Mouse (Mus musculus) c-Kit-positive CD71-negative TER-119-negative erythroid progenitor cells, embryonic 14.5 days (primary cell): ENCODE measurements around the gene Myo5c.

Source experiments
- DNase-seq: peaks from one replicate; pipeline ENCODE4 v3.0.0-alpha.2; 2013; ENCODE audit warnings: low read depth

Myo5c gene

DNA sequence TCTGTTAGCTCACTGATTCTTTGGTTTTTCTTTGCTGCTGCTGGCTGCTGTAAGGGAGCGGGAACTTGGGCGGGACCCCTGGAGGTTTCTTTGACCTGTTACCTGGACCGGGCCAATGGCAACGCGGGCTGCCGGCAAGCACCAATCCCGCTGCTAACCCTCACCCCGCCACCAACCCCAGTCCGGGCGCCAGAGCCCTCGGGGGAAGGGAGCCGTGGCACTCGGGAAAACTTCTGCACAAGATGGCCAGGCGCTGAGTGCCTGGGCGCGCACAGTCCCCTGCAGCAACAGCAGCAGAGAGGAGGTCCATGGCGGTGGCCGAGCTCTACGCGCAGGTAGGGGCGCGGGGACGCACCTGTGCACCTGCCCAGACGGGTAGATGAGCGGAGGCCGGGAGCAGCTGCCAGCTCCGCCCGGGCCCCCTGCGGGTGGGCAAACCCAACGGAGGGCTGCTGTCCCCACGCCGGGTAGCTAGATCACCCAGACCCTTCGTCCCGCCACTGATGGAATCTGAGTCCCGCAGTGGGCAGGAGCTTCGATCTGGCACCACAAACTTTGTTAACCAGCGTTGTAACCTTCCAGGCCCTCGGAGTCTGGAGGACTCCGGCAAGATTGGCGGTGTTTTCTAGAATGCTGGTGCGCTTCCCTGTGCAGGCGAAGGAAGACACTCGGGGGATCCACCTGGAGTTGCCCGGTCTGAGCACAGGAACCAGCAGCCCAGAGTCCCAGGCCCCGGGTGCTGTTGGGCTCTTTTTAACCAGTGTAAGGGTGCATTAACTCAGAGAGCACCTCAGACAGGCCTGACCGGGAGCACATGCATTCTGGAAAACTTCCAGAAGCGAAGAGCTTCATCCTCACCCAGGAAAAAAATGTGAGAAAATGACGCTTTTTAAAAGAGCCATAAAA, at the start of gene Myo5c:
Gene Myo5c, plus strand, starts transcription at position 180 of the 906 bp plus-strand sequence.
- no peak for DNase-seq

DNA sequence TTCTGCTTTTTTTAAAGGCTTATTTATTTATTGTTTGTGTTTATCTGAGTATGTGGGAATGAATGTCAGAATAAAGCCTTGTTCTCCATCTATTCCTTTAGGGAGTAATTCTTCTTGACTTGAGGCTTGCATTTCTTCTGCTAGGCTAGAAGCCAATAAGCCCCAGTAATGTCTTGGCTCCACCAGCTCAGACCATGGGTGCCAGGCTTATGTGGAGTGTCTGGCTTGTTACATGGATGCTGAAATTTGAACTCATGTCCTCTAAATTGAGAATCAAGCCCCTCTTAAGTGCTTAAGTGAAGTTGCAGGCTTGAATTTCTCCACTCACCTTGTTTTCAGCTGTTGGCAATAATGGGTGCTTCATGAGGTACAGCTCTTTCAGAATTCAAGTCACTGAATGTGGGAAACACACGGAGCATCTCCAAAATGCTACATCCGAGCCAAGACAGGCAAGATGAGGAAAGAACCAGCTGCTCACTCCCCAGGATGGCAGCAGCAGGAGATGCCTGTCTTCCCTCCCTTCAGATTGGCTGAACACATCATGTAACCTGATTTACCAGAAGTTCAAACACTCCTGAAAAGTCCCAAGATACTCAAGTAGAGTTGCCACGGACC, 44.1 kb upstream of the Myo5c start:
- no peak for DNase-seq

DNA sequence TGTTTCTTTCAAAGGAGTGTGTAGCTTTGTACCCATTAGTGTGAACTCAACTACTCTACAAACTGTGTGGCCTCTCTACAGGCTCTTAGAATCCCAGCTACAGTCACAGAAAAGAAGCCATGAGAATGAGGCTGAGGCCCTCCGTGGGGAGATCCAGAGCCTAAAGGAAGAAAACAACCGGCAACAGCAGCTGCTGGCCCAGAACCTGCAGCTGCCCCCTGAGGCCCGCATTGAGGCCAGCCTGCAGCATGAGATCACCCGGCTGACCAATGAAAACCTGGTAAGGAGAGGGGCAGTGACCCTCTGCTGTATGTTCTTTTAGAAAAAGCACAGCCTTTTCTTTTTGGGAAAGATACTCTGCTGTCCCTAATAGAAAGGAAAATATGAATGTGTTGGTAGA, 38.0 kb upstream of the Myo5c start:
- DNase-seq: no peak

DNA sequence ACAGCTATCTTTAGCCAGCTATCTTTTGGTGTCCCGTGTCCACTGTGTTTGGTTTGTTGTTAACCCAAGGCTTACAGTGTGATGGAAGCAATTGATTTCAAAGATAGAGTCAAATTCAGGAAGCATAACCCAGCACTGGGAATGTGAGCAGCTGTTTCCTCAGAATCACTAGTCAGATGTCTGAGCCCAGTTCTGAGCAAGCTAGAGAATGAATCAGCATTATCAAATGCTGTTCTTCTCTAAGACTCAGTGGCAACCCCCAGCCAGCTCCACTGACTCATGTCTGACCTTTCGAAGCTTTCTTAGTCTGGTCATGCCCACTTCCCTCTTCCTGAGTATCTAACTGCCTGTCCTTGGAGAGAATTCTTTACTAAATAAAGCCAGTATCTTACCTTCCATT, 35.5 kb upstream of the Myo5c start:
- DNase-seq: peak; percentile 18

DNA sequence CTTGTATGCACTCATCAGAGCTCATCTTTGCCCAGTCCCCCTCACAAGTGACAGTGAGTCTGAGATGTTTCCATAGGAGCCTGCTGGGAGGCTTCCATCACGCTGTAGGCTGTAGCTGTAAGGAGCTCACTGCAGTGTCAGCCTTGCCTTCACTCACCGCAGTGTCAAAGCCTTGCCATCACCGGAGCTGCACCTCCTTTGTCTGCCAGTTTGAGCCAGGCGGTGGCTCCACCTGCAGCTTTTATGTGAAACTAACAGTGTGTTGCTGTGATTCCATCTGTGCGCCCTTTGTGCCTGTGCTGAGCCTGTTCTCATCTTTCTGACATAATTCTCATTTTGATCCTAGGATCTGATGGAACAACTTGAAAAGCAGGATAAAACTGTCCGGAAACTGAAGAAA, 34.5 kb upstream of the Myo5c start:
- no peak for DNase-seq

DNA sequence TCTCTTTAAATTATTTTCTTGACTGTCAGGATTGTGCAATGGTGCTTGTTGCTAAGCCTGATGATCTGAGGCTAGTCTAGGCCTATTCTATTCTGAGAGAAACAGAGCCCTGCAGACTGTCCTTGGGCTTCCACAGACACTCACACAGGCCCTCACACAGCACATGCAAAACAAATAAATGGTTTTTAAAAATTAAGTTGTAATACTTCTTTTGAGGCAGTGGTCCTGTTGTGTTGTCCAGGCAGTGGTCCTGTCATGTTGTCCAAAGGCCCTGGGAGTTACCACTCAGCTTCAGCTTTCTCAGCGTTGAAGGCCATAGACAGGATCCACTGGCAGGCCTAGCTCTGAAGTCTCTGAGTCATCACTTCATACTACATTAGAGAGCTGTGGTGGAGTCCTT, 30.3 kb upstream of the Myo5c start:
- no peak for DNase-seq

DNA sequence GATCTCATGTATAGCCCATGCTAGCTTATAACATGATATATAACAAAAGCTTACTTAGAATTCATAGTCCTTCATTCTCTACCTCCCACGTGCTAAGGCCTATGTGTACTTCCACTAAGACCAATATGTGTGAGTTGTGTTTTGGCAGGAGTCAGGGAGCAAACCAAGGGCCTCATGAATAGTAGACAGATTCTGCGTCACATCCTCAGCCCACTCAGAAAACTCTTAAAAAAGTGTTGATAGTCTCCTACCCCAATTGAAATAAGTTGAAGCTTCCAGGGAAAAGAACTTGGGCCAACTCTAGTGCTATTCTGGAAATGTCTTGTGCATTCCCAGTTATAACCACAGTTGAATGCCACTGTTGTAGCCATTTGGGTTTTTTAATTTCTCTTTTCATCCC, 29.8 kb upstream of the Myo5c start:
- no peak for DNase-seq

DNA sequence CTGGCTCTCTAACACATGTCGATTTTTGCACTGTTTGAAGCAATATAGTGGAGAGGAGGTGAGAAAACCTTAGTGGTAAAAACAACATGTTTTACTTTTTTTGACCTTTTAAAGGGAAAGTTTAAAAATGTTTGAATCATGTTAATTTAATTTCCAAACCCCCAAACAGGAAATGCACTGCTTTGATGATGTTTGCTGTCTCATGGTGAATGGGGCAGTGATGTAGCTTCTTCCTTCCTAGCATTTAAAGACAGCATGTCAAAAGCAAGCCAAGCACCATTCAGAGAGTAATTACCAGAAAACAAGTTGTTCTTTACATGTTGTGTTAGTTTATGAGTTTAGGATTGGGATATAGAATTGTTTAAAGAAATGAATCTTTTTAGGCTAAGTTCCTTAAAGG, 22.6 kb upstream of the Myo5c start:
- no peak for DNase-seq

DNA sequence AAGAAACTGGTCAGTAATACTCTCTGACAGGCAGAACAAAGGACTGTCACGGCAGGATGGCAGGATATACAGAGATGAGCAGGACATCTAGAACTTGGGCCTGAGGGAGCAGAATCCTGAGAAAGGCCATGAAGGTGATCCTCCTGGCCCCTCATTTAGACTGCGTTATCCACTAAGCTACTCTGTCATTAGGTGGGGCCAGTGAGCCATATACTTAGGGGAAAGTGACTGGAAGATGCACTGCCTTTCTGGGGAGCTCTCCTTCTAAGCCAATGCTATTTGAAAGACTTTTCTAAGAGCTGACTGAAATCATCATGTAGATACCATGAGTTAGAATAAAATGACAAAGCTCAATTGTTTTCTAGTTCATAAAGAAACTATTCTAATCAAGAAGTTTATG, 21.6 kb upstream of the Myo5c start:
- no peak for DNase-seq

DNA sequence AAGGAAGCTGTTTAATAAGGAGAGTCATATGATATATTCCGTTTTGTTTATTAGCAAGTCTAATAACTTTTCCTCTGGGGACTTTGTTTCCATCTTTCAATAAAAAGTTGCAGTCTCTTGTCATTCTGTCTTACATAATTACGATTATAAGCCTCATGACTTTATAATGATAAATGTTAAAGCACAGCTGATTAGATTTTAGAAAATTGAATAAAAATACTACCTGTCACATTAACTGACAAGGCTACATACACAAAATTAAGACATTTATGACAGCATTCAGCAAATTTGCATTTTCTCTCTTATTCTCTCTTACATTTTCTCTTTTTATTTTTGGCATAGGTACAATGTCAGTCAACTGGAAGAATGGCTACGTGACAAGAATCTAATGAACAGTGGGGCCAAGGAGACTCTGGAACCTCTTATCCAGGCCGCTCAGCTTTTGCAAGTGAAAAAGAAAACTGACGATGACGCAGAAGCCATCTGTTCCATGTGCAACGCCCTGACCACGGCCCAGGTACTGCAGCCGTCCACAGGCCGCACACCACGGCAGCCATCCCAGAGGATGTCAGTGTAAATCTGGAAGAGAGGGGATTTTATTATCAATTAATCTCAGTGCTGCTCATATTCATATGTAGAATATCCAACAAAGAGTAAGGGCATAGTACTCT, 16.9 kb upstream of the Myo5c start:
- DNase-seq: no peak

DNA sequence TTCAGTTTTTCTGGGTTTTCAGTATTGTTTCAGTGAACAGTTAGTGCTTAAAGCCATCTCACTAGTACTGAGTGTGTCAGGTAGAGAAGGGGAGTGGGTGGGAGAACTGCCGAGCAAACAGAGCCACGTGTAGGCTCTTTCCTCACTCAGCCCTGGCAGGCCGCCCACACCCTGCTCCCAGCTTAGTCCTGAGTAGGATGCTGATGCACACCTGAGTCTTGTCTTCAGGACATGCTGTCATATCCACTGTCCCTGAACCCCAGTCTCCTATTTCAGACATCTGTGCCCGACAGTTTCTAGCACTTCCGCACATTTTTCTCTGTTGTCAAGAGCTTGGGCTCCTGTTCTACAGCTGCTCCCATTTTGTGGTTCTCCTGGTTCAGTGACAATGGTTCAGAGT, 11.9 kb upstream of the Myo5c start:
- no peak for DNase-seq

DNA sequence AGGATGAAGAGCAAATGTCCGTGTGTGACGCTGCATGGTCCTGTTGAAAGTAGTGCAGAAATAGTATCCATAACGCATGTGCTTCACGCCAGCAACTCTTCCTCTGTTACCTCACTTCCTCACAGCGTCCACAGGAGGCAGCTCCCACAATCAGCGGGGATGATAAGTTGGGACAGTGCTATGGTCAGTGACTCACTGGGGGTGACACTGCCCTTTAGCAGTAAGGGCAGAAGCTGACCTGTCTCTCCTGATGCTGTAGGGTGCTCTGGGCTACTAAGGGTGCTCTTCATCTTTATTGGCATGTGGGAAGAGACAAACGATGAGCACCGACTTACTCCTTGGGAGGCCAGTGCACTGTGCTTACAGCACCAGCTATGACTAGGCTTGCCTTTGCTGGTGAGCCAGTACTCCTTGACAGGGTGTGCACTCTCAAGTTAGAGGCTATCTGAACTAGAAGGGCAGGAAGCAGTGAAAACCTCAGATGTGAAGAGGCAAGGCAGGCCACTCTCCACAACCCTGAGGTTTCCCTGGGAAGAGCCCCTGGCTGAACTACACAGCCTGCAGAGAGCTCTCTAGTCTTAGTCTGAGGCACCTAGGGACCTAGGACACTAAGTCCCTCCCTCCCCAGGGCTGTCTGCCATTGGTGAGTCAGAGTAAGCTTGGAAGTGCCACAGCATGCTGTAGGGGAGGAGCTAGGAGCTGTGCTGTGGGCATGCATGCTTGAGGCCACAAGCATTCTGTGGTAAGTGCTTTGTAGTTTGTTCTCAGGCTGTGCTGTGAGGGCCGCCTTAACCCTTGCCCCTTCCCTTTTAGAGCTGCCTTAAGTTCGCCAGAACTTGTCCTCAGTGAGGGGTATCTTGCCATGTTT, 10.2 kb upstream of the Myo5c start:
- DNase-seq: peak; percentile 32

DNA sequence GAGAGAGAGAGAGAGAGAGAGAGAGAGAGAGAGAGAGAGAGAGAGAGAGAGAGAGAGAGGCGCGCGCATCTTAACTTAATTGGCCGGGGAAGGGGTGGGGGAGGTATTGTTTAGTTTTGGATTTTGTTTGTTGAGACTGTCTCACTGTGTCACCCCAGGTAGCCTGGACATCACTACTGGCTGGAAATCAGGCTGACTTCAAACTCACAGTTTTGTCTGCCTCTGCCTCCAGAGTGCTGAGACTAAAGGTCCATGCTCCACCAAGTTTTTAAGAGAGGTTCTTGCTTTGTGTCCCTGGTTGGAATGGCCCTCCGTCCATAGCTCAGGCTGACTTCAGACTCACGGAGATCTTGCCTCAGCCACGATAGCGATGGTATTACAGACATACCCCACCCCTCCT, 1.0 kb downstream of the Myo5c start:
- DNase-seq: no peak

DNA sequence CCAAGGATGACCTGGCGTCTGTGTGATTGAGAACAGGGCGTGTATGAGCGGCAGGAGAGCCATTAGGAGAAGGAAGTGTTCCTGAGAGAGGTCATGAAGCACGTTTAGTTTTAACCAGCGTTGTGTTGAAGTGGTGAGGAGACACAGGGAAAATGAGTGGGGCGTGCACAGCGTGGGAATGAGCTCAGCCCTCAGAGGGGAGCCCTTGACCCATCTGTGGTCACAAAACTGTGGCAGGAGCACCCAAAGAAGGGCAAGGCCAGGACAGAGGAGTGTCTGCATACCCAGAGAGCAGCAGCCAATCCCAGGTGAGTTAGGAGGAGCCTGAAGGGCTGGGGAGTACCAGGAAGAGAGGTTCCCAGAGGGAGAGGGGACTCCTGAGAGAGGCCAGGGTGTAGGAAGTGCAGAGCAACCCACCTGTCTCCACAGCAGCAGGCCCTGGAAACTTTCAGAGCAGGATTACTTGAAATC, 2.5 kb downstream of the Myo5c start:
- no peak for DNase-seq

DNA sequence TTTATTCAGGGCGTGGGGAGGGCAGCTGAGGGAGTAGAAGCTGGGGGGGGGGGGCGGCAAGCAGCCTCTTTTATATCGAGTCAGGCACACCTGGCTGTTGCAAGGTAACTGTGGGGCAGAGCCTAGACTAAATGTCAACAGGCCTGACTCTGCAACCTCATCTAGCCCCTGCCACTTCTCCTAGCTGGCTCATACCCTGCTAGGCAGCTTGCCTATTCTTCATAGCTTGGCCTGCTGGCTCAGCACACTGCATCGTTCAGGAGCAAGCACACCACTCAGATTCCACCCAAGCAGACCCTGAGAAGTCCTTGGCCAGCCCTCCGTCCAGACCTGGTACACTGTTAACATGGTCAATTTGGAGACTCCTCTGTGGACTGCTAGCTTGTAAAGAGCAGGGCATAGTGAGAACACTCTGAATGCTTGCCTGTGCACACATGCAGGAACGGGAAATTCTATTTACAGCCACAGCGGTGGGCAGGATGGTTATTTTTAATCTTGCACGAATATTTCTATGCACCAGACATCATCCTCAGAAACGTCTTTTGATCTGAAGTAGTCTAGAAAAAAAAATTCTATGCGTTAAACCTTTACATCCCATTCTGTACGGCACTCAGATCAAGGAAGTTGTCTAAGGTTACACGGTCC, 3.3 kb downstream of the Myo5c start:
- DNase-seq: no peak

DNA sequence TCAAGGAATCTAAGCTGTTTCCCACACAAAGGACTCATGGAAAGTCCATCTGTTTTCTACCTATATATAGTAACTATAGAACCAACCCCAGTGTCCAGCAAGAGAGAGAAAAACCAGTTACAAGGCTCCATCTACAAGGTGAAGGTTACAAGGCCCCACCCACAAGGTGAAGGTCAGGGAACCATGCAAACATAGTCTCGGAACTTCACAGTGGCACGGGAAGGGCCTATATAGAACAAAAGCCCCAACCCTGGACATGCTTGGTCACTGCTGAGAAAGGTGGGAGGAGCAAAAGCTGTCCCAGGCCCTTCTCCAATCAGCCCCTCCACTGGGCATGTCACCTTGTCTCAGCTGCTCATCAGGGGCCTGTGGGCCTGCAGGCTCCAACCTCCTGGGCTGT, 3.9 kb downstream of the Myo5c start:
- DNase-seq: no peak

DNA sequence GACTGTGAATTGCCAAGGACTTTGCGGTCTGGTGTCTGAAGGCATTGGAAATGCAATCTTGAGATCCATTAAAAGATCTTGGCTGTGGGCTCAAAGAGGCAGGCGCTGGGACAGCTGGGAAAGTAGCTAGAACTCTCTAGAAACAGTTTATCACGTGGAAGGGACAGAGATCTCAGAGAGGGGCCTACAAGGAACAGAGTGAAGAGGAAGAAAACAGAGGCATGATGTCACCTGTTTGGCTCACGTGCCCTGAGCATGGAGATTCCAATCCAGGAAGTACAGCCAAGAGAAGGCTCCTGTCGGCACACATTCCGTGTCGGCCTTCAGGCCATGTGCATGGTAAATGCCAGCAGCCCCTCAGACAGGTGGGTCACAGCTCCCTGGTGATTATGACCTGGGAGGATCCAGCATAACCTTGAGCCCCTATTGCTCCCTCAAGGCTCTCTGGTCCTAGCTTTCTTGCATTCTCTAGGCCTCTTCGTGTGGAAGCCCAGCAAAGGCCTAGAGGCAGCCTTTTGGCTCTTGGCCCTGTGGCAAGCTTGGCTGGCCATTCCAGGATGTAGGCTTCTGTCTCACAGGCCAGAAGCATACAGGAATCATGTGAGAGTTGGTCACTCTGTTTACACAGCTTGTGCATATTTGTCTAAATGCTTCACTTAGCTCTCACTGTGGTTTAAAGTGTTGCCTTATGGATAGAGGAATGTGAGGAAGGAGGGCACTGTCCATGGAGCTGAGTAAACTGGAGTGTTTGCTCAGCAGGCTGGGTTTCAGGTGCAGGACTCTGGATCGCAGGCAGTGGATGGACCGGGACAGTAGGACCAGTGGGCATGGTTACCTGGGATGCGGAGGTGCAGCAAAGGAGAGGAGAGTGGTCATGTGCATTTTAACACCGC, 4.8 kb downstream of the Myo5c start:
- no peak for DNase-seq

DNA sequence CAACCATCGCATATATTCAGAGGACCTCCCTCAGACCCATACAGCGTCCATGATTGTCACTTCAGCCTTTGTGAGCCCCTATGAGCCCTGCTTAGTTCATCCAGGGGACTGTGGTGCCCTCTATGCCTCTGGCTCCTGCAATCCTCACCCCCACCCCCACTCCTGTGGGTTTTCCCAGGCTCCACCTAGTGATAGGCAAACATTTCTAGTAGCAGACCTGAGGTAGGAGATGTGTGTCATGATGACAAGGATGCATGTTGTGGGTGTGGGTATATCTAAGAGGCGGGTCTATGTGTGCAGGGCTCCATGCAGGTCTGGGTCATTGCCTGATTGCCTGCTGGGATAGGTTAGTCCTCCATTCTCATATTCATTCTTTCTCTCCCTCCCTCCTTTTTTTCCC, 6.4 kb downstream of the Myo5c start:
- no peak for DNase-seq

DNA sequence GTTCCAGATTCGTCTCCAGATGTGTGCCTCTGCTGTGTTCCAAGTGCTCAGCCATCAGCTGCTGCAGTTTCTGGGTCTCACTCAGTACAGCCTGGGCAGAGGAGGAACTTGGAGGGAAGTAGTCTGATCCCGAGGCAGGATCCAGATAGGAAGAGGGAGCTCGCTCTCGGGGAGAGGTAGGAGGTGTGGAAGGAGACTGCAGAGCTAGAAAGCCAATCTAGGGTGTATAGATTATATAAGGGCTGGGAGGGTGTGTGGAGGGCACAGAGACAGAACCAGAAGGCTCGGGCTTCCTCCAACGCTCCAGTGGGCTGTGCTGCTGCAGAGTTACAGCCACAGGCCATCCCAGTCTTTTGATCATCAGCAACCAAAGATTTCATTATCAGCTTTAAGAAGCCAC, 11.2 kb downstream of the Myo5c start:
- DNase-seq: no peak

DNA sequence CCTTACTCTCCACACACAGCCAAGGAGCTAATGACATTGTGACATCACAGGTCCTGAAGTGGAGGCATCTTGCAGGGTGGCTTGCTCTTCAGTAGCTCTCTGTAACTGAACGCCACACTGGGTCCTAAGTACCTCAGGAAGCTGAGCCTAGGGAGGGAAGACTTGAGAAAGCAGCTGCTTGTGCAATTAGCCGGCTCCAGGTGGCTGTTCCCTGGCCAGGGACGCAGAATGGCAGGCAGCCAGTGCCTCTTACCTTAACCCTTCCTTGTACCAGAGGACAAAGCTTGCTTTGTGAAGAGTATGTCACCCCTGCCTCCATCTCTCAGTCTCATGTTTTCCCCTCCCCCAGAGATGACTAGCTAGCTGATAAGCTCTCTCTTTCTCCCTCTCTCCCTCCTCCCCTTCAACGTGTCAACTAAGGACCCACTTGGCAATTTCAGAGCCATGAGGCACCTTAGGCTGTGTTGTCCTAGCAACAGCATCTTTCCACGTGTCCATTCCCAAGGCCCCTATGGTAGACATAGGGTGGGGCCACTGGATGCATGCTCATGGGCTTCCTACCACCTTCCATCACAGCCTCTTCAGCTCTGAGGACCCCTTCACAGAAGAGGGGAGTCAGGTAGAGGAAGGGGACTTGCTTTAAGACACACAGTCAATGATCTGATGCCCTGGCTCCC, 12.0 kb downstream of the Myo5c start:
- no peak for DNase-seq
